Mouse (Mus musculus) heart, postnatal 0 days (tissue): ENCODE measurements at regions not wholly inside any gene's neighbourhood (a gene's known extent, or its start where the extent isn't known, plus 50 kb on each side); places are given as distances from the start of the nearest gene placed in this dataset.

Source experiments
- CTCF ChIP-seq: IDR thresholded peaks from 2 replicates; pipeline ENCODE4 v1.5.1; 2016; ENCODE audit warnings: antibody characterized with exemption, control low read depth, low read depth
- EP300 ChIP-seq: IDR thresholded peaks from 2 replicates; pipeline ENCODE4 v1.6.1; 2016; ENCODE audit warnings: antibody characterized with exemption, low read depth

DNA sequence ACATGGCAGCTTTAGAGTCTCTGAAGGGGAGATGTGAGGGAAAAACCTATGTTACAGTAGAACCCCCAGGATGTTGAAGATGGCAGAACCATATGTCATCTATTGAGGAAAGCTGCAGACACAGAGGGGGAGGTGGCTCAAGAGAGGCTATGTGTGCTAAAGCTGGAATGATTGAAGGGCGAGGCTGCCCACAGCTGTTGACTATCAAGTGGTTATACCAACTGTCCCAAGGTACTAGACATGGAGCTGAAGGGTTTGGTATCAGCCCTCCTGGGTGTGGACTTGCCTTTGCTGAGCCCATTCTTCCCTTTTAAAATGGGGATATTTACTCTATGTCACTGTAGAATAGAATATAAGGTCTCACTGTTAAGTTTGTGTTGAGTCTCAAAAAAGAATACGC lies 113.5 kb upstream of the Cadps start:
- TF ChIP-seq CTCF: no peak
- TF ChIP-seq EP300: no peak
